Mouse (Mus musculus): ENCODE results near the gene Tspan17. TPM values are rescaled to one million over a fixed set of nuclear protein-coding genes. Genes with fewer than 3 reads are reported as not detected.

The Tspan17 gene
- total and polyA plus RNA-seq, 2 experiments from 2014 or later, result 43.4 to 100 TPM

- Histone ChIP-seq H3K36me3 (ENCODE audit: insufficient read depth, low read length) (peaks cover 4% of the 10 kb centered on the region; the same call in 1 of the 2 replicates), H3K27ac (ENCODE audit: low read depth, low read length) (peak overlapping the region; percentile 55), H3K27me3 (ENCODE audit: insufficient read depth, low read length) (no peaks in the 10 kb centered on the region), H3K9me3 (ENCODE audit: low read length) (no peaks in the 10 kb centered on the region), H3K4me3 (ENCODE audit: low read depth, low read length) (peak overlapping the region; percentile 34), H3K9ac (replicated peaks; ENCODE audit: low read length, poor library complexity, severe bottlenecking) (peak overlapping the region; percentile 48), H3K4me2 (ENCODE audit: low read depth, low read length, poor library complexity, severe bottlenecking) (peak overlapping the region; percentile 62), H3K4me1 (ENCODE audit: insufficient read depth, low read length) (peaks cover 27% of the 10 kb centered on the region; the same call in 1 of the 2 replicates)
- DNase-seq (ENCODE audit: low spot score), result no peak
- ATAC-seq (ENCODE audit: low FRiP score), result peak; percentile 15
- TF ChIP-seq CTCF (IDR thresholded peaks at IDR 0.05), result no peak
- WGBS, result 0% methylated on average over 29 of the region's 29 CpGs
Observed at GRCm38 (mm10) chr13:54758756-54759470, 30.3 kb upstream of the Tspan17 start.

- 12% methylated on average over 7 of the region's 7 CpGs for WGBS
- peak overlapping the region; percentile 32; the same call in 1 of the 2 replicates for H3K27ac ChIP-seq (ENCODE audit: low read depth, low read length)
- H3K9me3 ChIP-seq (ENCODE audit: low read length), result no peaks in the 10 kb centered on the region
- DNase-seq (ENCODE audit: low spot score) (no peak), ATAC-seq (ENCODE audit: low FRiP score) (no peak)
- no peak for TF ChIP-seq CTCF (IDR thresholded peaks at IDR 0.05)
- H3K4me3 ChIP-seq (ENCODE audit: low read depth, low read length), result peak overlapping the region; percentile 34; the same call in 1 of the 2 replicates
- peaks cover 26% of the 10 kb centered on the region; the same call in 1 of the 2 replicates for H3K4me1 ChIP-seq (ENCODE audit: insufficient read depth, low read length)
- H3K36me3 ChIP-seq (ENCODE audit: insufficient read depth, low read length), result peaks cover 7% of the 10 kb centered on the region; the same call in 1 of the 2 replicates
- peak overlapping the region; percentile 48; the same call in 1 of the 2 replicates for H3K9ac ChIP-seq (replicated peaks; ENCODE audit: low read length, poor library complexity, severe bottlenecking)
- no peaks in the 10 kb centered on the region; the same call in 1 of the 2 replicates for H3K27me3 ChIP-seq (ENCODE audit: insufficient read depth, low read length)
- peak overlapping the region; percentile 62 for H3K4me2 ChIP-seq (ENCODE audit: low read depth, low read length, poor library complexity, severe bottlenecking)
Observed at GRCm38 (mm10) chr13:54759496-54759895, 29.7 kb upstream of the Tspan17 start.

GRCm38 (mm10) chr13:54760164-54760795 is 28.9 kb upstream of the Tspan17 start:
- peaks cover 7% of the 10 kb centered on the region; the same call in 1 of the 2 replicates for H3K36me3 ChIP-seq (ENCODE audit: insufficient read depth, low read length)
- DNase-seq (ENCODE audit: low spot score) (peak; percentile 64), ATAC-seq (ENCODE audit: low FRiP score) (no peak)
- no peak for TF ChIP-seq CTCF (IDR thresholded peaks at IDR 0.05)
- no peak overlapping the region for H3K4me3 ChIP-seq (ENCODE audit: low read depth, low read length)
- no peaks in the 10 kb centered on the region; the same call in 1 of the 2 replicates for H3K27me3 ChIP-seq (ENCODE audit: insufficient read depth, low read length)
- H3K27ac ChIP-seq (ENCODE audit: low read depth, low read length), result peak overlapping the region; percentile 18; the same call in 1 of the 2 replicates
- H3K9me3 ChIP-seq (ENCODE audit: low read length), result no peaks in the 10 kb centered on the region
- H3K4me1 ChIP-seq (ENCODE audit: insufficient read depth, low read length), result peaks cover 20% of the 10 kb centered on the region; the same call in 1 of the 2 replicates
- no peak overlapping the region for H3K9ac ChIP-seq (replicated peaks; ENCODE audit: low read length, poor library complexity, severe bottlenecking)
- H3K4me2 ChIP-seq (ENCODE audit: low read depth, low read length, poor library complexity, severe bottlenecking), result no peak overlapping the region
- 58% methylated on average over 8 of the region's 8 CpGs for WGBS

- H3K4me1 ChIP-seq (ENCODE audit: insufficient read depth, low read length), result peaks cover 17% of the 10 kb centered on the region; the same call in 1 of the 2 replicates
- peaks cover 7% of the 10 kb centered on the region; the same call in 1 of the 2 replicates for H3K36me3 ChIP-seq (ENCODE audit: insufficient read depth, low read length)
- H3K9ac ChIP-seq (replicated peaks; ENCODE audit: low read length, poor library complexity, severe bottlenecking), result no peak overlapping the region
- H3K4me3 ChIP-seq (ENCODE audit: low read depth, low read length), result no peak overlapping the region
- DNase-seq (ENCODE audit: low spot score), result no peak
- WGBS, result 75% methylated on average over 7 of the region's 7 CpGs
- ATAC-seq (ENCODE audit: low FRiP score), result no peak
- H3K27me3 ChIP-seq (ENCODE audit: insufficient read depth, low read length), result no peaks in the 10 kb centered on the region; the same call in 1 of the 2 replicates
- no peak for TF ChIP-seq CTCF (IDR thresholded peaks at IDR 0.05)
- H3K27ac ChIP-seq (ENCODE audit: low read depth, low read length), result no peak overlapping the region
- no peak overlapping the region for H3K4me2 ChIP-seq (ENCODE audit: low read depth, low read length, poor library complexity, severe bottlenecking)
- no peaks in the 10 kb centered on the region for H3K9me3 ChIP-seq (ENCODE audit: low read length)
Observed at GRCm38 (mm10) chr13:54760906-54761305, 28.3 kb upstream of the Tspan17 start.

GRCm38 (mm10) chr13:54765281-54766191 is 23.6 kb upstream of the Tspan17 start:
- Histone ChIP-seq H3K36me3 (ENCODE audit: insufficient read depth, low read length) (peaks cover 7% of the 10 kb centered on the region; the same call in 1 of the 2 replicates), H3K4me2 (ENCODE audit: low read depth, low read length, poor library complexity, severe bottlenecking) (peak overlapping the region; percentile 87), H3K27me3 (ENCODE audit: insufficient read depth, low read length) (no peaks in the 10 kb centered on the region; the same call in 1 of the 2 replicates), H3K4me1 (ENCODE audit: insufficient read depth, low read length) (0 out of 2 replicates have a peak, but pooled peaks cover 3% of the 10 kb centered on the region), H3K4me3 (ENCODE audit: low read depth, low read length) (peak overlapping the region; percentile 69), H3K9me3 (ENCODE audit: low read length) (no peaks in the 10 kb centered on the region), H3K27ac (ENCODE audit: low read depth, low read length) (peak overlapping the region; percentile 82), H3K9ac (replicated peaks; ENCODE audit: low read length, poor library complexity, severe bottlenecking) (peak overlapping the region; percentile 83)
- WGBS, result 5% methylated on average over 42 of the region's 44 CpGs
- ATAC-seq (ENCODE audit: low FRiP score) (peak; percentile 59), DNase-seq (ENCODE audit: low spot score) (peak; percentile 45)
- no peak for TF ChIP-seq CTCF (IDR thresholded peaks at IDR 0.05)

Data from midbrain, postnatal 0 days (tissue).